Mouse (Mus musculus) megakaryocyte-erythroid progenitor cell, adult 5-6 weeks (primary cell): Measurements from ENCODE around the gene Bend3. TPM values are rescaled to one million over a fixed set of nuclear protein-coding genes. Genes with fewer than 3 reads are reported as not detected.
"Not testable (repeated sequence)": the region's sequence is repeated elsewhere in the genome, so short reads cannot be mapped to it uniquely, and the experiment has no call there.

Experiments used
- ATAC-seq: replicated peaks from 2 replicates; pipeline ENCODE4 v1.8.0; 2016; ENCODE audit warnings: mild to moderate bottlenecking, inconsistent platforms; ENCODE audit not compliant: severe bottlenecking, poor library complexity, low FRiP score, low TSS enrichment
- total RNA-seq, 2 experiments: library from RNA; stranded (forward) in 1 of 2; stranded (reverse) in 1 of 2; fragments of 200-1000, 215-1000 nt in 1 of 2; fragments of >200 nt in 1 of 2; fragmentation: Nextera tagmentation in 1 of 2; gene quantifications; 2 replicates each; pipeline ENCODE4 v1.2.3; 2014 to 2017

The Bend3 gene
- total RNA-seq, 2 experiments from 2014 or later = 7.5 to 19.3 TPM

- no peak for ATAC-seq
Measured at GRCm38 (mm10) chr10:43517836-43518235, 39.2 kb downstream of the Bend3 start.

DNA sequence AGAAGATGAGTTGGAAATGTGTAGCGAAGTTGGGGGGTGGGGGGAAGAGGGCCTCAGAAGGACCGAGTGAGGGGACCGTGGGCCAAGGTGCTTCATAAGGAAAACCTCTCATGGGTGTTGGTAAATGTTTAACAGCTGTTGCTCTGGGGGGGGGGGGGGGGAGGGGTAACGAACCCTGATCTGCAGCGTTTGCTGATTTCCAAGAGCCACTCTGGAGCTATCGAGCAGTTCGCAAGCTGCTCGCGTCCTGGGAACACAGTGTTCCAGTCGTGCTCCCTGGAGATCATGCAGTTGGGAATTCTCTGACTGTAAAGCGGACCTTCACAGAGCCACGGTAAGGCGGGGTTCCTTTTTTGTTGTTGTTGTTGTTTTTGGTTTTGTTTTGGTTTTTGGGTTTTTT, 39.7 kb downstream of the Bend3 start:
- no peak for ATAC-seq

GRCm38 (mm10) chr10:43519977-43520376, 41.3 kb downstream of the Bend3 start:
- no peak for ATAC-seq

DNA sequence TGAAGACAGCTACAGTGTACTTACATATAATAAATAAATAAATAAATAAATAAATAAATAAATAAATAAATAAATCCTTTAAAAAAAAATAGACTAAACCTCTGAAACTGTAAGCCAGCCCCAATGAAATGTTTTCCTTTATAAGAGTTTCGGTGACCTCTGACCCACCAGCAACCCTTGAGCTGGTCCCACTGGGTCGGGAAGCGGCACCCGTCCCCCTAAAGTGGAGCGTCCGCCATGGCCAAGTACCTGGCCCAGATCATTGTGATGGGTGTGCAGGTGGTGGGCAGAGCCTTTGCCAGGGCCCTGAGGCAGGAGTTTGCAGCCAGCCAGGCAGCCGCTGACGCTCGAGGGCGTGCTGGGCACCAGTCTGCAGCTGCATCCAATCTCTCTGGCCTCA, 45.3 kb downstream of the Bend3 start, which contains the start of gene Gm9803:
Gene Gm9803 (plus strand): TSS at position 154 of the 400 bp plus-strand sequence.
- not testable (repeated sequence) for ATAC-seq

GRCm38 (mm10) chr10:43527283-43528269, 48.9 kb downstream of the Bend3 start:
- ATAC-seq = no peak; the same call in 1 of the 2 replicates

DNA sequence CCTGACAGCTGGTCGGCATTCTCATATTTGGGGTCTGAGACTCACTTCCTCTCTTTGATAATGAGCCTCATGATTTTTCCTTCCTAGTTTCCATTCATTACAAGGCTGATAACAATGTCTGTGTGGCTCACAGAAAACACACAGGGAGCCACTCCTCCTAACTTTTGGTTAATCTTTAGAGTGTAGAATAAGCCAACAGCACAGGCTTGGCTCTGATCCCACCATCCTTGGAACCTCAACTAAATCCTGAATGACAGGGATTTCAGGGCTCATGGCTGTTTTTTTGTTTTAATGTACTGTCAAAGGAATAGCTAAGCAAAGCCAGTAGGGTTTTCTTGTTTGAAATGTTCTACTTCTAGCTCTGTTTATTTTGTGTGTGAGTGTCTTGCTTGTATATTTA, 55.8 kb downstream of the Bend3 start:
- ATAC-seq = no peak

DNA sequence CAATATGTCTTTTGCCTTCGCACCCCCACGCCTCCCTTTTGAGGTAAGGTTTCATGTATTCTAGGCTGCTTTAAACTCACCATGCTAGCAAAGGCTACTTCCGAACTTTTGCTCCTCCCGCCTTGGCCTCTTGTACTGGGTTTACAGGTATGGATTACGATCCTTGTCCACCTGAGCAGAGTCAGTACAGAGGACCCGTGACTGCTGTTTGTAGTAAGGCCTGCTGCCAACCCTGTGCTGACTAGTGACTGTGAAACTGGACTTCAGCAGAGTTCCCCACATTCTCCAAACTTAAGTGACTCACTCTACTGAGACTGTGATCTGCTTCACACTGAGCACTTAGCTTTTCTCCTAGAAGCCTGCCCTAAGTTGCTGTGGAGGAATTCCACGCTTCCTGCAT, 59.0 kb downstream of the Bend3 start:
- ATAC-seq = no peak

- ATAC-seq = no peak
Measured at GRCm38 (mm10) chr10:43538831-43539230, 60.2 kb downstream of the Bend3 start.

GRCm38 (mm10) chr10:43539746-43540310, 61.2 kb downstream of the Bend3 start:
- no peak for ATAC-seq

DNA sequence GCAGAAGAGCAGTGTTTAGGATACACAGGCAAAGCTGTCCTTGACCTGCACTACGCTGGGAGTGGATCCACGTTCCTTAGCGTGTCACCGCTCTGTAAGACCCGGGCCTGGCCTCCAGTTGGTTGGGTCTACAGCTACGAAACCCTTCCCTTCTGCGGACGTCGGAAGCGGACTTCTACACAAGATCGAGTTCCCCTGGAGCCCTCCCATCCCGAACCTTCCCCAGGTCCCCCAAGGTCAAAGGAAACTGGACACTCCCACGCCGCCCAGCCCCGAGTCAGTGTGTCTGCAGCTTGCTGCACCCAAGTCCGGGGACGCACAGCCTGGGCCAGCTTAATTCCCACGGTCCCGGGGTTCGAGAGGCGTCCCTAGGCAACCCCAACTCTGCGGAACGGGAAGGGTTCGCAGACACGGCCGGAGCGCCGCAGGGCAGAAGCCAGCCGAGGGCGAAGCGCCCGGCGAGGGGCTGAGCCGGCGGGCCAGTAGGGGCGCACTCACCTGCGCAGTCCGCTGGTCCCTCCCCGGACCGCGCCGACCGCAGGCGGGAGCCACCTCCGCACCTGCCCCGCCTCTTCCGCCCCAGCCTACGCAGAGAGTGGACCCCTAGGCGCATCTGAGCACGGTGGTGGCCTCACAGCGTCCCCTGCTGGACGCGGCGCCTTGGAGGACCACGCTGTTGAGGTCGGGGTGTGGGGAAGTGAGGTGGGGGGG, 62.0 kb downstream of the Bend3 start, which contains the start of gene 1700021F05Rik:
Gene 1700021F05Rik (minus strand): TSS at position 553 of the 711 bp plus-strand sequence.
- ATAC-seq = peak; percentile 97

DNA sequence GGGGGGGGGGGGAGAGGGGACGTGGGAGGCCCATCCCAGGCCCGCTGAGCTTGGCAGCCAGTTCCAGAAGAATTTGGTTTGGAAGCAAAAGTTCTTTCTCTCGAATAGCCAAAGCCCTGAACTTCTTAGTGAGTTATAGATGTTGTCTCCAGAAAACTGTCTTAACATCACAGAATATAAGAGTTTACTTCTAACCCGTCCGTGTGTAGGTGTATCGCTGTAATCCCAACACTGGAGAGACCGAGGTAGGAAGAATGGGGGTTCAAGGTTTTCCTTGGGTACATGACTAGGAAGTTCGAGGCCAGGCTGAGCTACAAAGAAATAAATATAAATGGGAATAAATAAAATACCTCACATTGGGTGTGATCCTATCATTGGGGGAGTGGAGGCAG, 62.5 kb downstream of the Bend3 start:
- ATAC-seq = no peak

DNA sequence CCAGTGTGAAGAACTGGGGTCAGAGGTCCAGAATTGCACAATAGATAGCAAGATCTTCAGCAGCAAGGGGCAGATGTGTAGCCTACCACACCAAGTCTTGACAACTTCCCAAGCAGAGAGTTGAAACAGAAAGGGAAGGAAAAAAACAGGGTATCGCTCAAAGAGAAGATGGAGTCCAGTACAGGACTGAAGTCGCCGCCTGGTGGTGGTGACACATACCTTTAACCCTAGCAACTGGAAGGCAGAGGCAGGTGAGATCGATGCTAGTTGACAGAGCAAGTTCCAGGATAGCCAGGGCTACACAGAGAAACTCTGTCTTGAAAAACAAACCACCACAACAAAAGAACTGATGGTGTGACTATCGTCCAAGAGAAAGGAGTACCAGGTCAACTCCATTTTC, 70.8 kb downstream of the Bend3 start:
- no peak for ATAC-seq

DNA sequence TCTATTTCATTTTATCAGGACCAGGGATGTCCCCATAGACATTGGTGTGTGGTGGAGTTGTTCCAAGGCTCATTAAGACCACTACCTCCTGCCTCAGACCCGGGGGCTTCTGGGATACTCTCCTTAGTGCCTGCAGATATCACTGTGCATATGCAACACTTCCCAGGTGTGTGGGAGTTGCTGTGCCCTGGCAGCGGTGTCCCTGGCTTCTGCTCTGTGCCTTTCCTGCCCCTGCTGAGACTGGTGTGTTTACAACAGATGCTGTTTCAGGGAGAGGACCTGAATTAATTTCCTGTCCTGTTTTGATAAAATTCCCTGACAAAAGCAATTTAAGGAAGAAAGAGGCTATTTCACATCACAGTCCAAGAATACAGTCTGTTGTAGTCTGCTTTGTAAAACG, 72.3 kb downstream of the Bend3 start:
- ATAC-seq = no peak

GRCm38 (mm10) chr10:43551388-43551787, 72.8 kb downstream of the Bend3 start:
- ATAC-seq = no peak

DNA sequence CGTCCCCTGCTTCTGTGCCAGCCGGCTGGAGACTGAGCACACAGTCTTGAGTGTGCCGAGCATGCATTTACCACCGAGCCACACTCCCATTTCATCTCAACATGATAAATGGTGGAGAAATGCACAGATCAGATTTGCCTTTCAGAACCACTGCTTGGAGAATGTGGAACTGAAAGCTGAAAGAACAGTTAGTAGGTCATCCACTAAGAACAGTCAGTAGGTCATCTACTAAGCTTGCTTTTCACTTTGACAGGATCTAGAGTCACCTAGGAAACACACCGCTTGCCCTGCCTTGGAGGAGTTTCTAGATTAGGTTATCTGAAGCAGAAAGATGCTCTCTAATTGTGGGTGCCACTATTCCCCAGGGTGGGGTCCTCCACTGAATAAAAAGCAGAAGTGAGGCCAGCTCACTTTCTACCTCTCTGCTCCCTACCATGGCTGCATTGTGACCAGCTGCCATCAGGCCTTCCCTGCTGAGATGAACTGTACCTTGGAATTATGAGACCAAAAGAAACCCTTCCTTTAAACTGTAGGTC, 79.1 kb downstream of the Bend3 start:
- no peak for ATAC-seq

GRCm38 (mm10) chr10:43559313-43559712, 80.7 kb downstream of the Bend3 start:
- no peak for ATAC-seq

DNA sequence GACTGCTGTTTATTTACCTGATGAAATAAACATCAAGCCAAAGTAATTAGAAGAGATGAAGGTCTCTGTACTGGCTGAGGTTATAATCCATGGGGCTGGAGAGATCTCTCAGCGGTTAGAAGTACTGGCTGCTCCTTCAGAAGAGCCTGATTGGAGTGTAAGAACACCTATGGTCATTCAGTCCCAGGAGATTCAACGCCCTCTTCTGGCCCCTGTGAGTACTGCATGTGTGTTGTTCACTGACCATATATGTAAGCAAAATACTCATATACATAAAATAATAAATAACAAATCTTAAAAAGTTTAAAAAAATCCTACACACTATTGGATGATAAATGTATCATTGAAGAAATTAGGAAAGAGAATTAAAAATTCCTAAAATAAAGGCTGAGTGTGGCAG, 82.1 kb downstream of the Bend3 start:
- no peak for ATAC-seq

GRCm38 (mm10) chr10:43561311-43561710, 82.7 kb downstream of the Bend3 start:
- no peak for ATAC-seq
